Mouse (Mus musculus): ENCODE data around the gene Ccr3.
"Not testable (repeated sequence)": the region's sequence is repeated elsewhere in the genome, so short reads cannot be mapped to it uniquely, and the experiment has no call there.

Ccr3 gene

DNA sequence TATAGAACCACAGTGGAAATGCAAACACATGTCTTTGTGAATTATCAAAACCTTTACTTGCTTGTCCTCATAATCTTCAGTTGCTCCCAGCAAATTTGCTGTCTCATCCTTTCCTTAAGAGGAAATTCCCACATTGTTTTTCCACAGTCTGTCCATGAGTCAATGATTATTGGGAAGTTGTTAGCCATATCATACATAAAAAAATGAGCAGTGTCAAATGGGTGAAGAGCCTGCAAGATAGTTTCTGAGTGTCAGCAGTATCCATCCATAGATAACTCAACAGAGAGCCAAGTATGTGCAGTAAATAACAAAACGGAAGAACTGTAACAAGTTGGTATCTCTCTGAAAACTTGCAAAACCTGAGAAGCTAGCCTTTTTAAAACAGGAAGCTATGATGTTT, at the start of gene Ccr3:
Gene Ccr3, plus strand, starts transcription at position 301 of the 400 bp plus-strand sequence.
- DNase-seq: no peak

DNA sequence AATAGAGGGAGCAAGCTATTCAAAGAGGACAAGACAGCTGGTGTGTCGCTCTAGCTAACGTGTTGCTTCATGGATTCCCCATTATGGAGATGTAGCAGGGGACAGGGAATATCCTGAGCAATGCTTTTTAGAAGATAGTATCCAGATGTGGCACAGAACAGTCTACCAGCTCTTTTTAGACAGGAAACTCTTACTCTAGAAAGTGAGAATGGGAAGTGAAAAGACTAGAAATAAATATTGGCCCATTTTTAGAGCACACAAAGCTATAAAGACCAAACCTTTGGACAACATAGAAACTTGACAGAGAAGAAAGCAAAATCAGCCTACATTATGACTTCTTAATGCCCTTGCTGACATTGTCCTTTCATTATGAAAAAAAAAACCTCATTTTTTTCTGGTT, 46.1 kb upstream of the Ccr3 start:
- no peak for DNase-seq

DNA sequence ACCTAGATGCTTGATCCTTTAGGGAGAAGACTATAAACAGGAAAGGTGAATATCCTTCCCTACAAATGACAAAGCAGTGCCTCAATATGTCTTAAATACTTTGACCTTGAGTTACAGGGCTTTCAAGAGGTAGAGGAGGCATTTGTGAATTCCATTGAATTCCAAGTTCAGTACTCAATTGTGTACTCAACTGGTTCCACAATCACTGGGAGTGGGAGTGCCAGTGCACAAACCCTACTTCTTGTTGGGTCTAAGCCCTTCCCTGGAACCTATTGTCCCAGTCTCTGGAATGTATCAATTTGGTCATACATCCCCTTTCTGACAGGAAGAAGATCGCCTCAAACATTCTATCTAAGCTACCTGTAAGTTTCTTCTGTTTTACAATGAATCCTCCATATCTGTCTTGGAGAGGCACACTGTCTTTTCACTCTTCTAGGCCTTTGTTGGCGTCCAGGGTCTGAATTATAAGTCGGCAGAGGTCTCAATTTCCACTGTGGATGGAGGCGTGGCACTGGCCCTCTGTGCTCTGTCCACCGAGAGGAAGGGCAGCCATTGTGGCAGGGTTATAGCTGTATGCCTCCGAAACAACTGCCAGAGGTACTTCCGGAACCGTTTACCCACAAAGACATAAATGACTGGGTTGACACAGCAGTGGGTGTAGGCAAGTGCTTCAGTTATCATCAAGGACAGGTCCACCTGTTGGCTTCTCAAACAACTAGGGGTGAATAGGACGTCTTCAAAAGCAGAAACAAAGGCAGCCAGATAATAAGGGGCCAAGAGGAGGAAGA, 44.7 kb upstream of the Ccr3 start:
- no peak for DNase-seq

DNA sequence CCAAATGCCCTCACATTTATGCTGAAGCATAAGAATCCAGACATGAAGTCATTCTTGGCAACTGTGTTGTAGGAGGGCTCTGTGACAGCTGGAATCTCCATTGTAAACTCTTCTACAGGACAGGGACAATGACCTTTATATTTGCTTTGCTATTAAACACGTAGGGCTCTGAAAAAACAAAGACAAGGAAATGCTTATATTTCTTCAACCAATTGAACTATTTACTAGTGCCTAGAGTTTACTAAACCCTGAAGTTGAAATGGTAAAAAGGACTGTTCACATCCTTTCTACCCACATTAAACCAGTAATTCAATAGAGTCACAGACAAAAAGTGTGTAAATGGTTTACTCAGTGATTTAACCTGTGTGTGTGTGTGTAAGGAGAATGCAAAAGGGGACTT, 43.5 kb upstream of the Ccr3 start, which contains the start of gene Ccr1l1:
Gene Ccr1l1, minus strand, starts transcription at position 101 of the 400 bp plus-strand sequence.
- no peak for DNase-seq

DNA sequence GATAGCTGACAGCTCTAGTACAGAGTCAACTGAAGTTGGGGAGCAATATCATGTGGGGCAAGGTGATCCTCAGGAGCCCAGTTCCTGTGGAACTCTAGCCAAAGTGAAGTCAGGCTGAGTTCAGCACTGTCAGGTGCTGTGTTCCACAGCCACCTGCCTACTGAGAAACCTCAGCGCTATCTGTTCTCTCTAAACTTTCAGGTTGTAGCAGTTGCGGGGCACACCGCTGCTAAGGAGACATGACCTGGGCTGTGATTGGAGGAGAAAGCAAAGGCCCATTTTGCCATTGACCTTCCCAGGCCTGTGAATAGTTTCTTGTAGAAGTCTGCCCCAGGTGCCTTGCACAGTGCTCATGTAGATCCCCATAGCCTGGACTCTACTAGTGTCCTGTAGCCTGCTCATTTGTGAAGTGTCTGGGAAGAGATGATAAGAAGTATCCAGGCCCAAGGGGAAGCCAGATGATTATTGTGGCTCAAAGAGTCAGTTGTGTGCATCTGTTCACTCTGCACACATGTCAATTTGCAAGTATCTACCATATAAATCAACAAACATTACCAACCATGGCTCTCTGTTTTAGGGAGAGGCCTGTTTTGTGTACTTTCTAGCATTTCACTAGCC, 40.8 kb upstream of the Ccr3 start:
- DNase-seq: not testable (repeated sequence)

DNA sequence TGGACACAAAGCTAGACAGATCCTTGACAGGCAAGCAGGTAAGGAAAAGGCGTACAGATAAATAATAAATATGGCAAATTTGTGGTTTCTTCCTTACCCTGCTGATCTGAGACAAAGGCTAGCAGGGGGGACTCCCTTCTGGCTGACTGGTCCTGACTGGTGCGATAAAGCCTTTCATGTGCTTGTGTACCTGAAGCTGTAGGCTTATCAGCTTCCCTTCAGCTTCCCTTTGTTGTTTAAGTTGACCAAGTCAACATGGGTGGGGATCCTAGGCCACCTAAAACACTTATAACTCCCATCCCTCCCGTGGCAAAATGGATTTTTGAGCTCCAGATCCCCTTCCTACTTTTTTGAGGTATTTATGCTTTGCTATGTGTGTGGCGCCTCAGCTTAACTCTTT, 39.9 kb upstream of the Ccr3 start:
- DNase-seq: no peak

DNA sequence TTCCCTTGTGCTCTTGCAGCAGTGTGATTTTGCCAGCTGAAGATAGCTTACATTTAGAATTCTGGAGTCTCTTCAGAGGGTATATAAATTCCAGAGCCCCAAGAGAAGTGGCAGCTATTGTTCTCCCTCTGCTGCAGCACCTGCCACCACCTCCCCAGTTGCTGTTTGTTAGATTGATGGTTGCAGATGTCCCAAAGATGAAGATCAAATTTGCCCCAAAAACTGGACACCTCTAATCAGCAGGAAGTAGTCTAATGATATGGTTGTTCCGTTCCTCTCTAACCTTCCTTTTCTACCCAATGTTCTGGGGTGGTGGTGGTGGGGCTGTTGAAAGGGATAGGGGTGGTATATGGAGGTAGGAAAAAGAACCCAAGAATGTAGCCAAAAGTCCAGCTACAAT, 39.1 kb upstream of the Ccr3 start:
- no peak for DNase-seq

DNA sequence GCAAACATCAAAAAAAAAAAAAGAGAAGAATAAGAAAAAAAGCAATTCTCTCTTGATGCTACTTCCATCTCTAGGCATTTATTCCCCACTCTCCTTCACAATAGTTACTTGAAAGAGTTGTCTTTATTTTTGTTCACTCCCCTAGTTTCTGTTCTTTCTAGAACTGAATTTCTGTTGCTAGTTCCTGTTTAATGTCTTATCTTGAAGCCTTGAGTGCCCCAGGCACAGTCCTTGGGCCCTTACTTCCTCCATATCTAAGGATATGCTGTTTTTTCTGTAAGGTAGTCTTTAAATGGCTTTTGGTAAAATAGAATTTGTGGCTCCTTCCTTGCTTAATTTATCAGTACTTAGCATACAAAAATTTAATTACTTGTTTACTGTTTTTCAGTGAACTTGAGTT, 36.8 kb upstream of the Ccr3 start:
- DNase-seq: no peak

DNA sequence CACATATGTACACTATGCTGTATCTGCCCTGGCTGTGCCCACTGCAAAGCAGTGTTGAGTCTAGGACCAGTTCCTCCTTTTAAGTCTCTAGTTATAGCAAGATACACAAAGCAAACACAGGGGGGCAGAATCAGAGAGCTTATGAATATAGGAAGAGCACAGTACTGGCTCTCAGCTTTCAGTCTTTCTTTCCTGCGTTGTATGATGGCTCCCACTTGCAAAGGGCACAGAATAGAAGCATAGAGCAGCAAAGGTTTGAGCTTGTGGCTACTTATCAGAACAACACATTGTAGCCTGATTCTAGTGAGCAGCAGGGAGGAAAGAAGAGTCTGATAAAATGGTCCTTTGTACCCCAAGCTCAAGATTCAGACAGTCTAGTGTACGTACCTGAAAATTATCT, 35.6 kb upstream of the Ccr3 start:
- DNase-seq: peak; percentile 13

DNA sequence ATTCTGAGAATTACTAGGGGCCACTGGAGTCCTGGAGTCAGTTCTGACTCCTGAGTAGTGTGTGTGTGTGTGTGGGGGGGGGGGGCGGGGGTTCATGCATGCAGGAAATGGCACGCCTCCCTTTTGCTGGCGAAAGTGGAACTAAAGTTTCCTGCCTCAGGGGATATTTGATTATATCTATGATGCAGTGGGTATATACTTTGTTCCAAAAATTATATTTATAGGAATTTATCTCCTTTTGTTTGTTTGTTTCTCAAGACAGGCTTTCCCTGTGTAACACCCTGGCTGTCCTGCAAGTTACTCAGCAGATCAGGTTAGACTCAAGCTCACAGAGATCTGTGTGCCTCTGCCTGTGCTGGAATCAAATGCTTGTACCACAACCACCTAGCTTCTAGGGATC, 32.1 kb upstream of the Ccr3 start:
- no peak for DNase-seq

DNA sequence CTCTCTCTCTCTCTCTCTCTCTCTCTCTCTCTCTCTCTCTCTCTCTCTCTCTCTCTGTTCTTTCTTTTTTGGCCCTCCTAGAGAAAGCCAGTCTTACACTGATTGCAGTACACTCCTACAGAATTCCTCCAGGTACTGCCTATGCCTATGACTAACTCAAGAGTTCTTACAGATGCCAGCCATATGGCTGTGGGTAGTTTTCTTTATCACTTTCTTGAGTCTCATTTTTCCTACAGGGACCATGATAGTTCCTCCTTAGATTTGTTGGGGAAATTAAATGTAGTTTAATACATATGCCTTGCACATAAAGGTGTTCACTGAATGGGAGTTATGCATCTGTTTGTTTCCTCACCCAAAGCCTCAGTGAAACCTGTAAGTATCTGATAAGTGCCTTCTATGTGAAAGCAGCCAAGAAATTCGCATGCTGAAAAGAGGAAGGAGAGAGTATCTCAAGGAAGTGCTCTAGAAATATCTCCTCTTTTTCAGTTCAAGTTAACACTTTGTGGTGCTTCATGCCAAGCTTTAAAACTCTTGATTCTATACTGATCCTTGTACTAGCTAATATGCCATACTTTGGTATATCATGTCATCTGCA, 30.4 kb upstream of the Ccr3 start:
- no peak for DNase-seq

DNA sequence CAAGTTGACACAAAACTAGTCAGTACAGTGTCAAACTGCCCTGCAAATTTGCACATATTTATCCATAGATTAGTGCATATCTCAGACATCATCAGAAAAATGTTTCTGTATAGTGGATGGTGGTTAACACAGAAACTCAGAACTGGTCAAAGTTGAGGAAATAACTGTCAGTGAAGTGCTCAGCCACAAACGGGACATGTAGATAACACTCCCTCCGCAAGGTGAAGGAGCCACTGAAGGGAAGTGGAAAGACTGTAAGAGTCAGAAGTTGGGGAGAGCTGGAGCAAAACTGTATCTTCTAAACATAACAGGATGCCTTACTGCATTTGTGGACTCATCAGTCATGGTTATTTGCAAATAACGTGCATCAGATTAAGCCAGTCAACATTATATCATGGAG, 24.1 kb upstream of the Ccr3 start:
- no peak for DNase-seq

DNA sequence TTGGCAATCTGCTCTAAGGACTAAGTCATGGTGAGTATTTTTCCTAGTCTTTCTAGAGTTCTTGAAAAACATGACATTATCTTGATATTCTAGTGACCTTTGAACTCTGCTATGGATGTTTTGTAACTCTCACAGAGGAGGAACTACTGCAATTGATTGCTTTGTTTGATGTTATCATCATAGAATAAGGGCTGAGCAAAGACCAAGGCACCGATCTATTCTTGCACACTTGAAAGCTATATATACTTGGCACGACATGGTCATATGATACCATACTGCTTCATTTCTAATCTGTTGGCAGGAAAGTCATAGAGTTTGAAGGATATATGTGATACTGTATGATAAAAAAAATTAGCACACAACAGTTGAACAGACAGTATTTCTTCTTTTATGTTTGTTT, 22.0 kb upstream of the Ccr3 start:
- no peak for DNase-seq

DNA sequence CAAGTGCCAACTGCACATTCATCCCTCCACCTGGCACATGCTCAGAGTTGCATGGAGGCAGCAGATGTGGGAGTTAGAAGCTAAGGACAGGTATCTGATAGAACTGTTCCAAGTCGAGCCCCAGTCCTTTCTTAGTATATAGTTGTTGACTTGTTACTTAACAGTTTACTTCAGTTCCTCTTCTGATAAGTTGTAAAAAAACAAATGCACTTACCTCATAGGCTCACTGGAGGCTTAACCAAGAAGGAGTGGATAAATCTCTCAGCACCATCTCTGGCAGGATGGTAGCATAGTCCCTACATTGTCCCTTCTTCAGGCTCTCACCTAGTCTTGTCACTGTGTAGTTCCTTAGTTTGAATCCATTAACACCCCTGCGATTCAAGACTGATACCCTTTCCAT, 9.1 kb upstream of the Ccr3 start:
- no peak for DNase-seq

DNA sequence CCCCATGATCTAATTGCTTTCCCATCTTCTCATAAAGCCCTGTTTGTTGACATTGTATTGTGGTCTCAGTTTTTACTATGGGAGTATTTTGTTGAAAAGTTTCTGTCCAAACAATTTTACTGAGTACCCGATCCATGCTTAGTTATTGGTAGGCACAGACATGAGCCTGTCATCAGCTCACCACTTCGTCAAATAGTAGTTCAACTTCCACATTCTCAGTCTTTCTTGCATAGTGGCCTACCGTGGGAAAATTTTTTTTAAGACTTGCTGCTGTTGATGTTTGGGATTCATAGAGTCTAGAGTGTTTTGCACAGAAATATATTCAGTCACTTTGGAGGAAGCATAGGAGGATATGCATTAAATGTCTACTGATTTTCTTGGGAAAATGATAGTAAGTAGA, 8.5 kb upstream of the Ccr3 start:
- no peak for DNase-seq

DNA sequence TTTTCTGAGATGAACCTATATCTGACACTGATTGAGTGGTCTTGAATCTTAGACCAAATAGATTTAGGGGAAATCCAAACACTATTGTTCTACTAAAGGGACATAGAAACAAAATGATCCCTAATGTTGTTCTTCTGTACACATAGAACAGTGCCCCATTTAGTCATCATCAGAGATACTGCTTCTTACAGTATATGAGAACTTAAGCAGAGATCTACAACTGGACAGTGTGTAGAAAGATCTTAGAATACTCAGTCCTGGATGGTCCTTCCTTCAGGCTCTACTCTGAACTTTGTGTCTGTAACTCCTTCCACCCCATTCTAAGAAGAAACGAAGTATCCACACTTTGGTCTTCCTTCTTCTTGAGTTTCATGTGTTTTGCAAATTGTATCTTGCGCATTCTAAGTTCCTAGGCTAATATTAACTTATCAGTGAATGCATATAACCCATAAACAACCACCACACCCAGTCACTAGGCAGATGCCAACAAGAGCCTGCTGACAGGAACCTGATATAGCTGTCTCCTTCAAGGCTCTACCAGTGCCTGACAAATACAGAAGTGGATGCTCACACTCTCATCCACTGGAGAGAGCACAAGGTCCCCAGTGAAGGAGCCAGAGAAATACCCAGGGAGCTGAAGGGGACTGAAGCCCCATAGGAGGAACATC, 6.7 kb upstream of the Ccr3 start:
- DNase-seq: no peak

DNA sequence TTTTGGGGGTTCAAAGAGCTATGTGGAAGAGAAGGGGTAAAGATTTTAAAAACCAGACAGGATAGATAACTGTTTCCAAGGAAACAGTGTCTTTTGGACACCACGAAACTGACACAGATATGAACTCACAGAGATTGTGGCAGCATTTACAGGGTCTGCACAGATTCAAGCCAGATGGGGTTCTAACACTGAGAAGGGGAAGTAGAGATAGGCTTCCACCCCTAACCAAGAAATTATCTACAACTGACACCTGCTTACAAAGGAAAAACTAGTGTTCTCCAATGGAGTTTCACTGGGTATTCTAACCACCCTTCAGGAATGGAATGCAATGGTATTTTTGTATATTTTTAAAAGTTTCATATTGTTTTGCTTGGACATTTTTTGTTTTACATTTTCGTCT, 5.7 kb upstream of the Ccr3 start:
- DNase-seq: no peak

DNA sequence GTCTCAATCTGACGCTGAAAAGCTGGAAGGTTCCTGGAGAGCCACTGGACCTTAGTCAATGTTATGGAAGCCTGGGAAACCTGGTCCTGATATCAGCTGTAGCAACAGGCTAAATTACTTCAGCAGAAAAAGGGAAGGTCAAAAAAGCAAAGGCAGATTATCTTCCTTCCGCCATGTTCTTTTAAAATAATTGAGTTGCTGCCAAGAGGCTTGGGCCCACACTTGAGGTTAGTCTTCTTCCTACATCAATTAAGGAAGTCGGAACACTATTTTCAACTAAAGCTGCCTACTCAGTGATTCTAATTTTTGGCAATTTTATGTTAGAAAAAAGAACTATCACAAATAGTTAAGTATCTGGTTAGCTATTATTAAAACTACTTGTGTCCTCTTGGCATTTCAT, 1.9 kb upstream of the Ccr3 start:
- no peak for DNase-seq

DNA sequence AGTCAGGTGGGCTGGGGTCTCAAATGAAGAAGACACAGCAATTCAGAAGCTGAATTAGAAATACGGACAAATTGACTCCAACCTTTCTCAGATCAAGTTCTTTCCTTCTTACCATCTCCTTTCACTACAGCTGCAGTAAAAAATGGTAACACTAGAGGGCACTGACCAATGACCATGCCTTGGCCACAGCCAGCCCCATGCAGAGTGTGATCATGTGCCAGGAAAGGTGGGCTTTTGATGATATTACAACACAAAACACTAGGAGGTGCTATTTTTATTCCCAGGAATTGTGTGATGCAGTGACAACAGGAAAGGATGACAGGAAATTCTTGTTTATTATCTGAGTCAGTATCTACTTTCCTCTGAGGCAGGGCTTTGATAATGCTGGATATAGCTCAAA, 11.6 kb downstream of the Ccr3 start:
- DNase-seq: peak; percentile 35

DNA sequence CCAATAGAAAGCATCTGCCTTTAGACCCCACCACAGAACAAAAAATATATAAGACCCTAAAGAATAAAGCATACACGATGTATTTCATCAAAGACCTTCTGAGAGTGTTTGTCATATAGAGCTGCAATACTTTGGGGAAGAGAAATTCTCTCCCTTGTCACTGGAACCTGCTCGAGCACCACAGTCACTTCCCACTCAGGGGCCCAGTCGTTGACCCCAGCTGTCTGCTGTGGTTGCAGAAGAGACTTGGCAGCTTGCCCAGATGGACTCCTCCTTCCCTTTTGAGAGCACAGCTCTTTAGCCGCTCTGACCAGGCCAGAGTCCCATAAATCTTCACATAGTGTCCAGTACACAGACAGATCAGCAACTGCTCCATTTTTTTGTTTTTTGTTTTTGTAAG, 15.9 kb downstream of the Ccr3 start:
- DNase-seq: peak; percentile 79

DNA sequence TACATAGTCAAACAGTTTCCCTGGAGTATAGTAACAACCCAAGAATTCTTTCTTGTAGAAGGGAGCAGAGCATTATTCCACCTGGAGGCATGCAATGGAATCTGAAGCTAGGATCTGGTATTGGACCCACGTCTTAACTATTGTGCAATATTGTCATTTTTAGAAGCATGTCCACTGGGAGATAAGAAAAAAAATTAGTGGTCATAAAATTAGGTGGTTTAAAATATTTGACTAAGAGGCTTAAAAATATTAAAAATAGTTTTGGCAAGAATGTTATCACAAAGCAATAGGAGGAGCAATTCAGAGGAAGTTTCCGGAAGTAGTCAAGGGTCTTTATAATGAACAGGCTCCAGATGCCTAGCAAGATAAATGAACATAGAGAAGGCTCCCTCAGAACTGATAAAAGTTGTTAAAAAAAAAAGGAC, 16.4 kb downstream of the Ccr3 start:
- no peak for DNase-seq

DNA sequence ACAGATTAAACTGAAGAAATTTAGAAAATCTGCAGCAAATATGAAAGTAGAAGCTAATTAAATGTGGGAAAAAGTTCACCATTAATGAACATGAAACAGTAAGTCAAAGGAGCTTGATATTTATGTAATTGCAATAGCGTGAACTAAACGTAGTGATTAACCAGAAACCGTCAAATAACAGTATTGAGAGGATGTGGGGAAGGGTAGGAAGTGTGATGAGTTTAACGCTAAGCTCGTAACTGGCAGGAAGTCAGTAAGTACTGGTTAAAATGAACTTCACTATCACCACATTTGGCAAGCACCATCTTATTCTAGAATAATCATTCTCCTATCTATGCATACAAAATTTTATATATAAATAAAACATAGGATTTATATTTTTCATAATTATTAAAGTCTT, 17.2 kb downstream of the Ccr3 start:
- no peak for DNase-seq

DNA sequence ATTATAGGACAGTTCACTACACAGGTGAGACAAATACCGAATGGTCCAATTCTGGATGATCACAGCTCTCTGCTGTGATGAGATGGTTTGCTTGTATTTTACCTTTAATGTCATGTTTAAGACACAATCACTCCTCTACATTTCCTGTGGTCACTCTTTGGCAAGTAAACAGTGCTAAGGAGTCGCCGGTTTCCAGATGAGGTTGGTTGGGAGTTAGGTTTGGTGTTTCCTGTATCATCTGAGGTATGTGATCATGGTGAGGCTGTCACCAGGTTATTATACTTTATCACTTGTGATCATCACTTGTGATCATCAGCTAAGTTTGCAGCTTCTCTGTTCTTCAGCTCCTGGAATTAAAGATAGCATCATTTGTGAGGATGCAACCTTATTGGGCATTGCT, 19.2 kb downstream of the Ccr3 start:
- no peak for DNase-seq

DNA sequence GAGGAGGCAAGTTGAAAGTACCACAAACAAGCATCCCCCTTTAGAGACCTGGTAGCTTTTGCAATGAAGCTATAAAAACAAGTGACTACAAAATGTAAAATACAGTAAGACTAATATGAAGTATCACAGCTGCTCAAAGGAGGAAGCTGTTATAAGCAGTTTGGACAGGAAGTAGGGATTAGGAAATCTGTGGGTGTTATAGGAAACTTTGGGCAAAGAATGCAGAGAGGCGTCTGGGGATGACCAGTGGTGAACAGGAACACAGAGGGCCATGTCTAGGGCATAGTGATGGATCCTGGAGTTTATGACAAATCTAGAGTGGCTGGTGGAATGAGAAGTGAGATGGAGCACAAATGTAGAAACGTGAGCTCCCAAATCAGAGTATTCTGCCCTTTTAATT, 31.8 kb downstream of the Ccr3 start:
- DNase-seq: no peak
